Mouse (Mus musculus): Measurements from ENCODE around the gene Limk1.

GRCm38 (mm10) chr5:134687187-134687586 lies 1.2 kb downstream of the Limk1 start:
- TF ChIP-seq CTCF (conservative IDR thresholded peaks at IDR 0.05 in 1 of 2, IDR thresholded peaks at IDR 0.05 in 1 of 2; ENCODE audit: low read depth in 2 of 2, low read length in 2 of 2) (no peak), POLR2A (IDR thresholded peaks at IDR 0.05; ENCODE audit: low read depth, low read length) (no peak), UBTF (IDR thresholded peaks at IDR 0.05; ENCODE audit: low read depth, low read length) (no peak), HCFC1 (IDR thresholded peaks at IDR 0.05; ENCODE audit: low read depth, low read length) (no peak), USF1 (IDR thresholded peaks at IDR 0.05; ENCODE audit: low read depth, low read length) (no peak), GABPA (IDR thresholded peaks at IDR 0.05; ENCODE audit: insufficient replicate concordance, low read depth, low read length) (no peak), RAD21 (IDR thresholded peaks at IDR 0.05; ENCODE audit: low read depth, low read length) (no peak), KAT2A (IDR thresholded peaks at IDR 0.05; ENCODE audit: insufficient replicate concordance, low read length) (no peak), CHD1 (IDR thresholded peaks at IDR 0.05; ENCODE audit: low read depth, low read length) (no peak), E2F4 (IDR thresholded peaks at IDR 0.05; ENCODE audit: insufficient replicate concordance, low read depth, low read length) (no peak), CHD2 (IDR thresholded peaks at IDR 0.05; ENCODE audit: low read length) (no peak), ZC3H11A (IDR thresholded peaks at IDR 0.05; ENCODE audit: low read depth, low read length) (no peak), EP300 (IDR thresholded peaks at IDR 0.05; ENCODE audit: low read length) (no peak)

Data from CH12.LX (cell line).